Mouse (Mus musculus) kidney, postnatal 4 days (tissue): ENCODE data around the gene Dtl.
"Not testable (repeated sequence)": the region's sequence is repeated elsewhere in the genome, so short reads cannot be mapped to it uniquely, and the experiment has no call there.

Experiments
- DNase-seq, 2 experiments: peaks; one replicate each; pipeline ENCODE4 v3.0.0; 2021; ENCODE audit warnings: mixed read lengths in 2 of 2

Gene Dtl

GRCm38 (mm10) chr1:191518911-191519310 lies 56.4 kb downstream of the Dtl start:
- DNase-seq: no peak

GRCm38 (mm10) chr1:191517969-191518368 lies 57.4 kb downstream of the Dtl start:
- no peak for DNase-seq

- no peak for DNase-seq
Measured at GRCm38 (mm10) chr1:191517056-191517455, 58.3 kb downstream of the Dtl start.

- not testable (repeated sequence) for DNase-seq
Measured at GRCm38 (mm10) chr1:191516351-191516750, 59.0 kb downstream of the Dtl start.

- DNase-seq: no peak
Measured at GRCm38 (mm10) chr1:191513195-191513594, 62.1 kb downstream of the Dtl start.

GRCm38 (mm10) chr1:191512383-191512782 lies 63.0 kb downstream of the Dtl start:
- DNase-seq: no peak

- no peak for DNase-seq
Measured at GRCm38 (mm10) chr1:191511503-191511902, 63.8 kb downstream of the Dtl start.

- no peak for DNase-seq
Measured at GRCm38 (mm10) chr1:191509865-191510264, 65.5 kb downstream of the Dtl start.

- DNase-seq: no peak
Measured at GRCm38 (mm10) chr1:191509131-191509530, 66.2 kb downstream of the Dtl start.

- DNase-seq: peak in 1 of 2 experiments; percentile 47
Measured at GRCm38 (mm10) chr1:191506791-191507190, 68.6 kb downstream of the Dtl start.

- no peak for DNase-seq
Measured at GRCm38 (mm10) chr1:191499666-191500065, 75.7 kb downstream of the Dtl start.

GRCm38 (mm10) chr1:191498271-191498955 lies 76.9 kb downstream of the Dtl start:
- no peak for DNase-seq

- DNase-seq: no peak
Measured at GRCm38 (mm10) chr1:191496676-191497075, 78.7 kb downstream of the Dtl start.

GRCm38 (mm10) chr1:191495051-191495467 lies 80.3 kb downstream of the Dtl start:
- no peak for DNase-seq

- DNase-seq: no peak
Measured at GRCm38 (mm10) chr1:191494303-191494655, 81.1 kb downstream of the Dtl start.

- DNase-seq: peak in 1 of 2 experiments; percentile 24
Measured at GRCm38 (mm10) chr1:191493476-191494302, 81.7 kb downstream of the Dtl start.

GRCm38 (mm10) chr1:191490446-191490845 lies 84.9 kb downstream of the Dtl start:
- DNase-seq: no peak
